Mouse (Mus musculus): ENCODE results near the gene Pgm5. TPM values are rescaled to one million over a fixed set of nuclear protein-coding genes. Genes with fewer than 3 reads are reported as not detected.

Gene Pgm5
- polyA plus RNA-seq, 1 experiment from 2014 or later = 1.4 TPM

GRCm38 (mm10) chr19:24689531-24689930, 172.1 kb downstream of the Pgm5 start:
- H3K27me3 ChIP-seq = no peaks in the 10 kb centered on the region
- H3K4me2 ChIP-seq = no peak overlapping the region
- no peak for ATAC-seq (ENCODE audit: low FRiP score)
- H3K36me3 ChIP-seq = no peaks in the 10 kb centered on the region
- H3K9me3 ChIP-seq = no peaks in the 10 kb centered on the region
- no peak overlapping the region for H3K9ac ChIP-seq
- H3K4me1 ChIP-seq (replicated peaks) = peaks cover 3% of the 10 kb centered on the region; the same call in 1 of the 2 replicates
- no peak overlapping the region for H3K27ac ChIP-seq
- WGBS = 97% methylated on average over 4 of the region's 4 CpGs
- no peak overlapping the region for H3K4me3 ChIP-seq

- Histone ChIP-seq H3K27ac (no peak overlapping the region), H3K4me3 (no peak overlapping the region), H3K4me2 (no peak overlapping the region), H3K9ac (no peak overlapping the region), H3K9me3 (no peaks in the 10 kb centered on the region), H3K36me3 (no peaks in the 10 kb centered on the region), H3K4me1 (replicated peaks) (peaks cover 3% of the 10 kb centered on the region; the same call in 1 of the 2 replicates), H3K27me3 (no peaks in the 10 kb centered on the region)
- ATAC-seq (ENCODE audit: low FRiP score) = no peak
- WGBS = 84% methylated on average over 6 of the region's 6 CpGs
These were observed 173.3 kb downstream of the Pgm5 start for GRCm38 (mm10) chr19:24688327-24688726.

- peaks cover 1% of the 10 kb centered on the region; the same call in 1 of the 2 replicates for H3K4me1 ChIP-seq (replicated peaks)
- 88% methylated on average over 10 of the region's 10 CpGs for WGBS
- H3K4me3 ChIP-seq = no peak overlapping the region
- H3K9ac ChIP-seq = no peak overlapping the region
- H3K4me2 ChIP-seq = no peak overlapping the region
- H3K9me3 ChIP-seq = no peaks in the 10 kb centered on the region
- H3K27me3 ChIP-seq = no peaks in the 10 kb centered on the region
- no peak for ATAC-seq (ENCODE audit: low FRiP score)
- H3K36me3 ChIP-seq = no peaks in the 10 kb centered on the region
- no peak overlapping the region for H3K27ac ChIP-seq
These were observed 175.2 kb downstream of the Pgm5 start for GRCm38 (mm10) chr19:24686411-24686810.

- WGBS = 70% methylated on average over 12 of the region's 12 CpGs
- H3K27me3 ChIP-seq = no peaks in the 10 kb centered on the region
- H3K4me3 ChIP-seq = no peak overlapping the region
- no peak for ATAC-seq (ENCODE audit: low FRiP score)
- H3K4me2 ChIP-seq = no peak overlapping the region
- no peak overlapping the region for H3K27ac ChIP-seq
- H3K36me3 ChIP-seq = no peaks in the 10 kb centered on the region
- no peaks in the 10 kb centered on the region for H3K4me1 ChIP-seq (replicated peaks)
- no peaks in the 10 kb centered on the region for H3K9me3 ChIP-seq
- no peak overlapping the region for H3K9ac ChIP-seq
These were observed 178.5 kb downstream of the Pgm5 start for GRCm38 (mm10) chr19:24683016-24683720.

GRCm38 (mm10) chr19:24677242-24677984, 184.2 kb downstream of the Pgm5 start:
- 75% methylated on average over 8 of the region's 8 CpGs for WGBS
- H3K9ac ChIP-seq = no peak overlapping the region

GRCm38 (mm10) chr19:24676429-24676828, 185.2 kb downstream of the Pgm5 start:
- H3K27ac ChIP-seq = no peak overlapping the region
- H3K4me1 ChIP-seq (replicated peaks) = no peaks in the 10 kb centered on the region
- no peak overlapping the region for H3K4me2 ChIP-seq
- H3K27me3 ChIP-seq = no peaks in the 10 kb centered on the region
- ATAC-seq (ENCODE audit: low FRiP score) = no peak
- no peak overlapping the region for H3K4me3 ChIP-seq
- H3K9me3 ChIP-seq = no peaks in the 10 kb centered on the region
- 88% methylated on average over 7 of the region's 7 CpGs for WGBS
- H3K9ac ChIP-seq = no peak overlapping the region
- no peaks in the 10 kb centered on the region for H3K36me3 ChIP-seq

More at GRCm38 (mm10) chr19:24677242-24677984, 184.2 kb downstream of the Pgm5 start:
- Histone ChIP-seq H3K36me3 (no peaks in the 10 kb centered on the region), H3K27ac (no peak overlapping the region), H3K27me3 (no peaks in the 10 kb centered on the region), H3K4me1 (replicated peaks) (no peaks in the 10 kb centered on the region), H3K4me2 (no peak overlapping the region), H3K9me3 (no peaks in the 10 kb centered on the region), H3K4me3 (no peak overlapping the region)
- no peak for ATAC-seq (ENCODE audit: low FRiP score)

- no peak within 1 kb of the TSS for H3K4me2 ChIP-seq
- H3K4me3 ChIP-seq = no peak within 1 kb of the TSS
- H3K9me3 ChIP-seq = no peaks in the 10 kb centered on the region
- no peak within 1 kb of the TSS for H3K27ac ChIP-seq
- no peak within 1 kb of the TSS for H3K9ac ChIP-seq
- H3K4me1 ChIP-seq (replicated peaks) = no peaks in the 10 kb centered on the region
- no peaks in the 10 kb centered on the region for H3K27me3 ChIP-seq
- H3K36me3 ChIP-seq = no peaks in the 10 kb centered on the region
- no peak for ATAC-seq (ENCODE audit: low FRiP score)
- 65% methylated on average over 3 of the region's 4 CpGs for WGBS
These were observed 187.9 kb downstream of the Pgm5 start, which contains the start of gene Tmem252 for GRCm38 (mm10) chr19:24673762-24674161. TSS of gene Tmem252 (plus strand) at chr19:24674008.

- Histone ChIP-seq H3K27ac (no peak overlapping the region), H3K27me3 (no peaks in the 10 kb centered on the region), H3K4me1 (replicated peaks) (no peaks in the 10 kb centered on the region), H3K36me3 (no peaks in the 10 kb centered on the region), H3K9me3 (no peaks in the 10 kb centered on the region), H3K9ac (no peak overlapping the region), H3K4me3 (no peak overlapping the region), H3K4me2 (no peak overlapping the region)
- 85% methylated on average over 10 of the region's 10 CpGs for WGBS
- no peak for ATAC-seq (ENCODE audit: low FRiP score)
These were observed 188.3 kb downstream of the Pgm5 start for GRCm38 (mm10) chr19:24673331-24673730.

GRCm38 (mm10) chr19:24672366-24672960, 189.2 kb downstream of the Pgm5 start:
- Histone ChIP-seq H3K4me3 (no peak overlapping the region), H3K27me3 (no peaks in the 10 kb centered on the region), H3K9ac (no peak overlapping the region), H3K27ac (no peak overlapping the region), H3K36me3 (no peaks in the 10 kb centered on the region), H3K4me2 (no peak overlapping the region), H3K4me1 (replicated peaks) (no peaks in the 10 kb centered on the region), H3K9me3 (no peaks in the 10 kb centered on the region)
- WGBS = 82% methylated on average over 10 of the region's 10 CpGs
- ATAC-seq (ENCODE audit: low FRiP score) = no peak

- Histone ChIP-seq H3K9me3 (no peaks in the 10 kb centered on the region), H3K4me1 (replicated peaks) (no peaks in the 10 kb centered on the region), H3K27ac (no peak overlapping the region), H3K4me3 (no peak overlapping the region), H3K4me2 (no peak overlapping the region), H3K9ac (no peak overlapping the region), H3K27me3 (no peaks in the 10 kb centered on the region), H3K36me3 (no peaks in the 10 kb centered on the region)
- 72% methylated on average over 3 of the region's 3 CpGs for WGBS
- no peak for ATAC-seq (ENCODE audit: low FRiP score)
These were observed 190.1 kb downstream of the Pgm5 start for GRCm38 (mm10) chr19:24671571-24671970.

- no peak for ATAC-seq (ENCODE audit: low FRiP score)
- no peak overlapping the region for H3K4me3 ChIP-seq
These were observed 194.1 kb downstream of the Pgm5 start for GRCm38 (mm10) chr19:24667527-24667926.

GRCm38 (mm10) chr19:24665771-24666170, 195.9 kb downstream of the Pgm5 start:
- no peak overlapping the region for H3K4me3 ChIP-seq
- no peak overlapping the region for H3K9ac ChIP-seq
- 80% methylated on average over 11 of the region's 11 CpGs for WGBS
- H3K4me1 ChIP-seq (replicated peaks) = no peaks in the 10 kb centered on the region
- H3K36me3 ChIP-seq = no peaks in the 10 kb centered on the region
- no peaks in the 10 kb centered on the region for H3K9me3 ChIP-seq
- no peak overlapping the region for H3K4me2 ChIP-seq
- H3K27me3 ChIP-seq = no peaks in the 10 kb centered on the region
- no peak for ATAC-seq (ENCODE audit: low FRiP score)
- H3K27ac ChIP-seq = no peak overlapping the region

More at GRCm38 (mm10) chr19:24667527-24667926, 194.1 kb downstream of the Pgm5 start:
- WGBS = 61% methylated on average over 3 of the region's 3 CpGs
- Histone ChIP-seq H3K4me2 (no peak overlapping the region), H3K9me3 (no peaks in the 10 kb centered on the region), H3K27me3 (no peaks in the 10 kb centered on the region), H3K36me3 (no peaks in the 10 kb centered on the region), H3K27ac (no peak overlapping the region), H3K4me1 (replicated peaks) (no peaks in the 10 kb centered on the region), H3K9ac (no peak overlapping the region)
